Mouse (Mus musculus) E14TG2a.4 (cell line): ENCODE data around the gene Aanat.

Experiments
- CTCF ChIP-seq: conservative IDR thresholded peaks from 2 replicates; pipeline ENCODE4 v1.5.1; 2014; ENCODE audit warnings: low read length
- POU5F1 ChIP-seq: IDR thresholded peaks from 2 replicates; pipeline ENCODE4 v1.6.1; 2014; ENCODE audit warnings: low read length, borderline replicate concordance

DNA sequence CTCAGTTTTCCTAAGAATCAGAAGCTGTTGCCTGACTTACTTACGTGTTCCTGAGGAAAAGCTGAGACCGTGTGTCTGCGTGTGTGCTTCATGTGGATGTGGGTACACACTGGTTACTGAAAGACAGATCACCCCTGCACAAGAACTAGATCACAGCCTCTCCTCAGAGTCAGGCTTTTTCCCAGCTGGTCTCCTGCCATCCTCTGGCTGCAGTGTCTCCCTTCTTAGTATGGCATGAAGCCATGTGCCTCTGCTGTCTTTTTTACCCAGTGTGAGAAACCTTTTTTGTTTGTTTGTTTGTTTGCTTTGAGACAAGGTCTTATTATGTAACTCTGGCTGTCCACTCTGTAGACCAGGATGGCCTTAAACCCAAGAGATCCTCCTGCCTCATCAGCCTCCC, 7.0 kb upstream of the Aanat start:
- TF ChIP-seq CTCF = no peak
- no peak for TF ChIP-seq POU5F1
